Mouse (Mus musculus) testis, adult 2 months (tissue): ENCODE results near the gene Erc2.

Source experiments
- CTCF ChIP-seq: fragments of 200-500 bp; IDR thresholded peaks from 2 replicates; pipeline ENCODE4 v1.5.1; 2012; ENCODE audit warnings: low read depth, mild to moderate bottlenecking, inconsistent platforms, low read length, moderate library complexity; ENCODE audit not compliant: control insufficient read depth, insufficient read depth, insufficient replicate concordance
- POLR2A ChIP-seq: fragments of 200-500 bp; IDR thresholded peaks from 2 replicates; pipeline ENCODE4 v1.6.1; 2012; ENCODE audit warnings: low read depth, mild to moderate bottlenecking, inconsistent platforms, low read length, moderate library complexity; ENCODE audit not compliant: control insufficient read depth

GRCm38 (mm10) chr14:28173736-28174135 lies 551.5 kb downstream of the Erc2 start:
- no peak for TF ChIP-seq CTCF
- no peak for TF ChIP-seq POLR2A
